Mouse (Mus musculus): ENCODE results near the gene Abcd2. TPM values are rescaled to one million over a fixed set of nuclear protein-coding genes. Genes with fewer than 3 reads are reported as not detected.

Gene Abcd2
- polyA plus RNA-seq, 1 experiment from 2014 or later: 3.3 TPM

- H3K4me3 ChIP-seq (replicated peaks): peak overlapping the region; percentile 41
- no peak overlapping the region for H3K27ac ChIP-seq
- no peaks in the 10 kb centered on the region for H3K9me3 ChIP-seq
- H3K36me3 ChIP-seq: no peaks in the 10 kb centered on the region
- peak overlapping the region; percentile 60 for H3K4me2 ChIP-seq
- peaks cover 11% of the 10 kb centered on the region for H3K4me1 ChIP-seq (replicated peaks)
- WGBS: 31% methylated on average over 4 of the region's 4 CpGs
- H3K27me3 ChIP-seq: no peaks in the 10 kb centered on the region; the same call in 1 of the 2 replicates
- no peak for ATAC-seq (ENCODE audit: insufficient number of reproducible peaks, insufficient read depth, low FRiP score, low TSS enrichment, low read depth)
- no peak overlapping the region for H3K9ac ChIP-seq (replicated peaks)
Observed at GRCm38 (mm10) chr15:91190026-91190425, 1.6 kb downstream of the Abcd2 start.

GRCm38 (mm10) chr15:91186358-91186757 is 5.2 kb downstream of the Abcd2 start:
- no peak overlapping the region for H3K27ac ChIP-seq

GRCm38 (mm10) chr15:91179911-91180622 is 11.5 kb downstream of the Abcd2 start:
- no peak for ATAC-seq (ENCODE audit: insufficient number of reproducible peaks, insufficient read depth, low FRiP score, low TSS enrichment, low read depth)
- Histone ChIP-seq H3K27ac (no peak overlapping the region), H3K27me3 (no peaks in the 10 kb centered on the region), H3K4me1 (replicated peaks) (no peaks in the 10 kb centered on the region), H3K4me3 (replicated peaks) (no peak overlapping the region), H3K4me2 (no peak overlapping the region), H3K9ac (replicated peaks) (no peak overlapping the region), H3K36me3 (no peaks in the 10 kb centered on the region), H3K9me3 (no peaks in the 10 kb centered on the region)
- 76% methylated on average over 15 of the region's 15 CpGs for WGBS

More at GRCm38 (mm10) chr15:91186358-91186757, 5.2 kb downstream of the Abcd2 start:
- no peak for ATAC-seq (ENCODE audit: insufficient number of reproducible peaks, insufficient read depth, low FRiP score, low TSS enrichment, low read depth)
- no peaks in the 10 kb centered on the region for H3K9me3 ChIP-seq
- no peak overlapping the region for H3K4me3 ChIP-seq (replicated peaks)
- no peaks in the 10 kb centered on the region for H3K36me3 ChIP-seq
- WGBS: 75% methylated on average over 6 of the region's 6 CpGs
- no peak overlapping the region for H3K9ac ChIP-seq (replicated peaks)
- H3K4me1 ChIP-seq (replicated peaks): peaks cover 11% of the 10 kb centered on the region
- H3K4me2 ChIP-seq: no peak overlapping the region
- H3K27me3 ChIP-seq: no peaks in the 10 kb centered on the region; the same call in 1 of the 2 replicates

GRCm38 (mm10) chr15:91178656-91179314 is 12.8 kb downstream of the Abcd2 start:
- Histone ChIP-seq H3K9me3 (no peaks in the 10 kb centered on the region), H3K9ac (replicated peaks) (no peak overlapping the region), H3K4me2 (no peak overlapping the region), H3K4me1 (replicated peaks) (no peaks in the 10 kb centered on the region), H3K36me3 (no peaks in the 10 kb centered on the region), H3K4me3 (replicated peaks) (no peak overlapping the region), H3K27ac (no peak overlapping the region), H3K27me3 (no peaks in the 10 kb centered on the region)
- no peak for ATAC-seq (ENCODE audit: insufficient number of reproducible peaks, insufficient read depth, low FRiP score, low TSS enrichment, low read depth)
- 64% methylated on average over 9 of the region's 9 CpGs for WGBS

GRCm38 (mm10) chr15:91172193-91172592 is 19.4 kb downstream of the Abcd2 start:
- Histone ChIP-seq H3K4me3 (replicated peaks) (no peak overlapping the region), H3K9me3 (no peaks in the 10 kb centered on the region), H3K27me3 (no peaks in the 10 kb centered on the region), H3K27ac (no peak overlapping the region), H3K4me2 (no peak overlapping the region), H3K4me1 (replicated peaks) (peaks cover 11% of the 10 kb centered on the region), H3K9ac (replicated peaks) (no peak overlapping the region), H3K36me3 (no peaks in the 10 kb centered on the region)
- 51% methylated on average over 4 of the region's 4 CpGs for WGBS
- no peak for ATAC-seq (ENCODE audit: insufficient number of reproducible peaks, insufficient read depth, low FRiP score, low TSS enrichment, low read depth)

GRCm38 (mm10) chr15:91171332-91171731 is 20.3 kb downstream of the Abcd2 start:
- peaks cover 11% of the 10 kb centered on the region for H3K4me1 ChIP-seq (replicated peaks)
- no peak overlapping the region for H3K4me2 ChIP-seq
- H3K27ac ChIP-seq: 0 out of 2 replicates have a peak overlapping the region, but pooled peaks have one; percentile 17
- H3K27me3 ChIP-seq: no peaks in the 10 kb centered on the region
- no peak overlapping the region for H3K9ac ChIP-seq (replicated peaks)
- H3K4me3 ChIP-seq (replicated peaks): no peak overlapping the region
- WGBS: 75% methylated on average over 4 of the region's 4 CpGs
- H3K36me3 ChIP-seq: no peaks in the 10 kb centered on the region
- no peak for ATAC-seq (ENCODE audit: insufficient number of reproducible peaks, insufficient read depth, low FRiP score, low TSS enrichment, low read depth)
- H3K9me3 ChIP-seq: no peaks in the 10 kb centered on the region

GRCm38 (mm10) chr15:91170602-91171328 is 20.8 kb downstream of the Abcd2 start:
- Histone ChIP-seq H3K4me3 (replicated peaks) (no peak overlapping the region), H3K27me3 (no peaks in the 10 kb centered on the region), H3K4me1 (replicated peaks) (peaks cover 11% of the 10 kb centered on the region), H3K4me2 (no peak overlapping the region), H3K36me3 (no peaks in the 10 kb centered on the region), H3K9me3 (no peaks in the 10 kb centered on the region), H3K9ac (replicated peaks) (no peak overlapping the region), H3K27ac (no peak overlapping the region)
- ATAC-seq (ENCODE audit: insufficient number of reproducible peaks, insufficient read depth, low FRiP score, low TSS enrichment, low read depth): no peak
- 80% methylated on average over 9 of the region's 9 CpGs for WGBS

GRCm38 (mm10) chr15:91167850-91168562 is 23.6 kb downstream of the Abcd2 start:
- no peak for ATAC-seq (ENCODE audit: insufficient number of reproducible peaks, insufficient read depth, low FRiP score, low TSS enrichment, low read depth)
- no peak overlapping the region for H3K9ac ChIP-seq (replicated peaks)
- 89% methylated on average over 13 of the region's 13 CpGs for WGBS

GRCm38 (mm10) chr15:91165021-91165420 is 26.6 kb downstream of the Abcd2 start:
- Histone ChIP-seq H3K36me3 (no peaks in the 10 kb centered on the region), H3K4me1 (replicated peaks) (no peaks in the 10 kb centered on the region), H3K4me2 (no peak overlapping the region), H3K9me3 (no peaks in the 10 kb centered on the region), H3K27me3 (no peaks in the 10 kb centered on the region), H3K27ac (no peak overlapping the region), H3K4me3 (replicated peaks) (no peak overlapping the region), H3K9ac (replicated peaks) (no peak overlapping the region)
- ATAC-seq (ENCODE audit: insufficient number of reproducible peaks, insufficient read depth, low FRiP score, low TSS enrichment, low read depth): no peak
- WGBS: 6% methylated on average over 5 of the region's 5 CpGs

More at GRCm38 (mm10) chr15:91167850-91168562, 23.6 kb downstream of the Abcd2 start:
- Histone ChIP-seq H3K36me3 (no peaks in the 10 kb centered on the region), H3K4me1 (replicated peaks) (peaks cover 11% of the 10 kb centered on the region), H3K4me2 (no peak overlapping the region), H3K27me3 (no peaks in the 10 kb centered on the region), H3K9me3 (no peaks in the 10 kb centered on the region), H3K27ac (no peak overlapping the region), H3K4me3 (replicated peaks) (no peak overlapping the region)

- 78% methylated on average over 2 of the region's 2 CpGs for WGBS
- H3K4me1 ChIP-seq (replicated peaks): no peaks in the 10 kb centered on the region
Observed at GRCm38 (mm10) chr15:91163454-91163853, 28.1 kb downstream of the Abcd2 start.

GRCm38 (mm10) chr15:91161153-91161552 is 30.4 kb downstream of the Abcd2 start:
- no peaks in the 10 kb centered on the region for H3K36me3 ChIP-seq
- no peak for ATAC-seq (ENCODE audit: insufficient number of reproducible peaks, insufficient read depth, low FRiP score, low TSS enrichment, low read depth)

More at GRCm38 (mm10) chr15:91163454-91163853, 28.1 kb downstream of the Abcd2 start:
- H3K9ac ChIP-seq (replicated peaks): no peak overlapping the region
- no peaks in the 10 kb centered on the region for H3K9me3 ChIP-seq
- no peak overlapping the region for H3K27ac ChIP-seq
- no peaks in the 10 kb centered on the region for H3K36me3 ChIP-seq
- no peak overlapping the region for H3K4me3 ChIP-seq (replicated peaks)
- no peaks in the 10 kb centered on the region for H3K27me3 ChIP-seq
- no peak overlapping the region for H3K4me2 ChIP-seq
- ATAC-seq (ENCODE audit: insufficient number of reproducible peaks, insufficient read depth, low FRiP score, low TSS enrichment, low read depth): no peak

More at GRCm38 (mm10) chr15:91161153-91161552, 30.4 kb downstream of the Abcd2 start:
- Histone ChIP-seq H3K4me1 (replicated peaks) (no peaks in the 10 kb centered on the region), H3K9ac (replicated peaks) (no peak overlapping the region), H3K27ac (no peak overlapping the region), H3K4me2 (no peak overlapping the region), H3K27me3 (no peaks in the 10 kb centered on the region), H3K4me3 (replicated peaks) (no peak overlapping the region), H3K9me3 (peaks cover 1% of the 10 kb centered on the region)
- 88% methylated on average over 5 of the region's 5 CpGs for WGBS

Measured in limb, embryonic 12.5 days (tissue).